Mouse (Mus musculus) ES-E14 (cell line): ENCODE measurements at regions not wholly inside any gene's neighbourhood (a gene's known extent, or its start where the extent isn't known, plus 50 kb on each side); places are given as distances from the start of the nearest gene placed in this dataset.

Source experiments
- CHD2 ChIP-seq: IDR thresholded peaks from 2 replicates; pipeline ENCODE4 v1.6.1; 2014; ENCODE audit warnings: mild to moderate bottlenecking, low read depth, low read length, inconsistent platforms
- HCFC1 ChIP-seq: IDR thresholded peaks from 2 replicates; pipeline ENCODE4 v1.6.1; 2012; ENCODE audit warnings: low read length, inconsistent platforms, borderline replicate concordance; ENCODE audit not compliant: insufficient read depth

- TF ChIP-seq HCFC1 (no peak), CHD2 (no peak)
Measured at GRCm38 (mm10) chr13:15950143-15950542, 61.5 kb upstream of the Inhba start.
